Mouse (Mus musculus): ENCODE data around the gene Pomgnt1. TPM values are rescaled to one million over a fixed set of nuclear protein-coding genes. Genes with fewer than 3 reads are reported as not detected.

Pomgnt1 gene
- polyA plus RNA-seq, 1 experiment from 2014 or later = 54.8 TPM

- Histone ChIP-seq H3K4me3 (ENCODE audit: low read depth, low read length) (peak overlapping the region; percentile 64), H3K27ac (ENCODE audit: low read depth, low read length) (no peak overlapping the region), H3K9me3 (replicated peaks; ENCODE audit: control insufficient read depth, low read length) (no peaks in the 10 kb centered on the region), H3K4me2 (ENCODE audit: low read length) (peak overlapping the region; percentile 95), H3K4me1 (ENCODE audit: control insufficient read depth, insufficient read depth, low read length) (peaks cover 9% of the 10 kb centered on the region; the same call in 1 of the 2 replicates), H3K9ac (ENCODE audit: low read length) (peak overlapping the region; percentile 70), H3K36me3 (ENCODE audit: control insufficient read depth, insufficient read depth, low read length) (no peaks in the 10 kb centered on the region), H3K27me3 (replicated peaks; ENCODE audit: control insufficient read depth, insufficient read depth, low read length) (peaks cover 5% of the 10 kb centered on the region; the same call in 1 of the 2 replicates)
- under 1% methylated on average over 44 of the region's 47 CpGs for WGBS
- ATAC-seq (peak; percentile 86), DNase-seq (ENCODE audit: low spot score) (peak; percentile 71)
These were observed 20.5 kb downstream of the Pomgnt1 start for GRCm38 (mm10) chr4:116143891-116144717.

GRCm38 (mm10) chr4:116149812-116150155 lies 26.1 kb downstream of the Pomgnt1 start:
- Histone ChIP-seq H3K4me2 (ENCODE audit: low read length) (peak overlapping the region; percentile 78), H3K27me3 (replicated peaks; ENCODE audit: control insufficient read depth, insufficient read depth, low read length) (no peaks in the 10 kb centered on the region), H3K4me1 (ENCODE audit: control insufficient read depth, insufficient read depth, low read length) (peaks cover 4% of the 10 kb centered on the region; the same call in 1 of the 2 replicates), H3K9ac (ENCODE audit: low read length) (peak overlapping the region; percentile 95), H3K9me3 (replicated peaks; ENCODE audit: control insufficient read depth, low read length) (no peaks in the 10 kb centered on the region), H3K27ac (ENCODE audit: low read depth, low read length) (peak overlapping the region; percentile 83; the same call in 1 of the 2 replicates), H3K4me3 (ENCODE audit: low read depth, low read length) (peak overlapping the region; percentile 67), H3K36me3 (ENCODE audit: control insufficient read depth, insufficient read depth, low read length) (peaks cover 29% of the 10 kb centered on the region)
- no peak for DNase-seq (ENCODE audit: low spot score)
- 19% methylated on average over 6 of the region's 6 CpGs for WGBS
- peak; percentile 37; the same call in 1 of the 2 replicates for ATAC-seq

- H3K4me3 ChIP-seq (ENCODE audit: low read depth, low read length) = peak overlapping the region; percentile 67
- H3K4me1 ChIP-seq (ENCODE audit: control insufficient read depth, insufficient read depth, low read length) = peaks cover 4% of the 10 kb centered on the region; the same call in 1 of the 2 replicates
- peak; percentile 94 for ATAC-seq
- peak overlapping the region; percentile 95 for H3K9ac ChIP-seq (ENCODE audit: low read length)
- peak overlapping the region; percentile 83 for H3K27ac ChIP-seq (ENCODE audit: low read depth, low read length)
- H3K4me2 ChIP-seq (ENCODE audit: low read length) = peak overlapping the region; percentile 78
- H3K27me3 ChIP-seq (replicated peaks; ENCODE audit: control insufficient read depth, insufficient read depth, low read length) = no peaks in the 10 kb centered on the region
- WGBS = under 1% methylated on average over 65 of the region's 73 CpGs
- H3K9me3 ChIP-seq (replicated peaks; ENCODE audit: control insufficient read depth, low read length) = no peaks in the 10 kb centered on the region
- DNase-seq (ENCODE audit: low spot score) = peak; percentile 66
- peaks cover 34% of the 10 kb centered on the region for H3K36me3 ChIP-seq (ENCODE audit: control insufficient read depth, insufficient read depth, low read length)
These were observed 26.7 kb downstream of the Pomgnt1 start for GRCm38 (mm10) chr4:116150156-116150861.

GRCm38 (mm10) chr4:116150862-116151221 lies 27.2 kb downstream of the Pomgnt1 start:
- Histone ChIP-seq H3K4me2 (ENCODE audit: low read length) (peak overlapping the region; percentile 78), H3K4me1 (ENCODE audit: control insufficient read depth, insufficient read depth, low read length) (peaks cover 4% of the 10 kb centered on the region; the same call in 1 of the 2 replicates), H3K27ac (ENCODE audit: low read depth, low read length) (no peak overlapping the region; the same call in 1 of the 2 replicates), H3K9me3 (replicated peaks; ENCODE audit: control insufficient read depth, low read length) (no peaks in the 10 kb centered on the region), H3K9ac (ENCODE audit: low read length) (peak overlapping the region; percentile 95), H3K36me3 (ENCODE audit: control insufficient read depth, insufficient read depth, low read length) (peaks cover 39% of the 10 kb centered on the region), H3K27me3 (replicated peaks; ENCODE audit: control insufficient read depth, insufficient read depth, low read length) (no peaks in the 10 kb centered on the region), H3K4me3 (ENCODE audit: low read depth, low read length) (peak overlapping the region; percentile 67)
- ATAC-seq (peak; percentile 11; the same call in 1 of the 2 replicates), DNase-seq (ENCODE audit: low spot score) (no peak)
- 13% methylated on average over 4 of the region's 4 CpGs for WGBS

- ATAC-seq (no peak), DNase-seq (ENCODE audit: low spot score) (no peak)
- Histone ChIP-seq H3K27me3 (replicated peaks; ENCODE audit: control insufficient read depth, insufficient read depth, low read length) (no peaks in the 10 kb centered on the region), H3K4me1 (ENCODE audit: control insufficient read depth, insufficient read depth, low read length) (peaks cover 4% of the 10 kb centered on the region; the same call in 1 of the 2 replicates), H3K36me3 (ENCODE audit: control insufficient read depth, insufficient read depth, low read length) (peaks cover 43% of the 10 kb centered on the region), H3K27ac (ENCODE audit: low read depth, low read length) (peak within 1 kb of the TSS; percentile 83), H3K4me3 (ENCODE audit: low read depth, low read length) (peak within 1 kb of the TSS; percentile 67), H3K9ac (ENCODE audit: low read length) (peak within 1 kb of the TSS; percentile 95), H3K4me2 (ENCODE audit: low read length) (peak within 1 kb of the TSS; percentile 78), H3K9me3 (replicated peaks; ENCODE audit: control insufficient read depth, low read length) (no peaks in the 10 kb centered on the region)
- WGBS = 78% methylated on average over 6 of the region's 6 CpGs
These were observed 27.6 kb downstream of the Pomgnt1 start, which contains the start of gene Lurap1 for GRCm38 (mm10) chr4:116151238-116151637. TSS of gene Lurap1 (minus strand) at chr4:116151338.

- no peaks in the 10 kb centered on the region for H3K27me3 ChIP-seq (replicated peaks; ENCODE audit: control insufficient read depth, insufficient read depth, low read length)
- no peak overlapping the region for H3K27ac ChIP-seq (ENCODE audit: low read depth, low read length)
- H3K4me3 ChIP-seq (ENCODE audit: low read depth, low read length) = no peak overlapping the region
- H3K9me3 ChIP-seq (replicated peaks; ENCODE audit: control insufficient read depth, low read length) = no peaks in the 10 kb centered on the region
- peaks cover 4% of the 10 kb centered on the region; the same call in 1 of the 2 replicates for H3K4me1 ChIP-seq (ENCODE audit: control insufficient read depth, insufficient read depth, low read length)
- ATAC-seq = no peak
- 96% methylated on average over 15 of the region's 15 CpGs for whole genome bisulfite sequencing
- no peak overlapping the region for H3K9ac ChIP-seq (ENCODE audit: low read length)
- peaks cover 57% of the 10 kb centered on the region for H3K36me3 ChIP-seq (ENCODE audit: control insufficient read depth, insufficient read depth, low read length)
- no peak for DNase-seq (ENCODE audit: low spot score)
- H3K4me2 ChIP-seq (ENCODE audit: low read length) = no peak overlapping the region
These were observed 29.1 kb downstream of the Pomgnt1 start for GRCm38 (mm10) chr4:116152702-116153101.

- ATAC-seq (no peak), DNase-seq (ENCODE audit: low spot score) (no peak)
- no peaks in the 10 kb centered on the region for H3K9me3 ChIP-seq (replicated peaks; ENCODE audit: control insufficient read depth, low read length)
- no peak overlapping the region for H3K27ac ChIP-seq (ENCODE audit: low read depth, low read length)
- H3K36me3 ChIP-seq (ENCODE audit: control insufficient read depth, insufficient read depth, low read length) = peaks cover 65% of the 10 kb centered on the region
- no peaks in the 10 kb centered on the region for H3K27me3 ChIP-seq (replicated peaks; ENCODE audit: control insufficient read depth, insufficient read depth, low read length)
- H3K4me1 ChIP-seq (ENCODE audit: control insufficient read depth, insufficient read depth, low read length) = no peaks in the 10 kb centered on the region
- no peak overlapping the region for H3K4me3 ChIP-seq (ENCODE audit: low read depth, low read length)
- 88% methylated on average over 2 of the region's 2 CpGs for WGBS
- H3K4me2 ChIP-seq (ENCODE audit: low read length) = no peak overlapping the region
- no peak overlapping the region for H3K9ac ChIP-seq (ENCODE audit: low read length)
These were observed 34.2 kb downstream of the Pomgnt1 start for GRCm38 (mm10) chr4:116157882-116158281.

- H3K36me3 ChIP-seq (ENCODE audit: control insufficient read depth, insufficient read depth, low read length) = peaks cover 46% of the 10 kb centered on the region
- H3K27me3 ChIP-seq (replicated peaks; ENCODE audit: control insufficient read depth, insufficient read depth, low read length) = no peaks in the 10 kb centered on the region
- H3K27ac ChIP-seq (ENCODE audit: low read depth, low read length) = no peak overlapping the region
- peak; percentile 73 for DNase-seq (ENCODE audit: low spot score)
- no peak overlapping the region for H3K4me2 ChIP-seq (ENCODE audit: low read length)
- no peaks in the 10 kb centered on the region for H3K4me1 ChIP-seq (ENCODE audit: control insufficient read depth, insufficient read depth, low read length)
- 69% methylated on average over 3 of the region's 3 CpGs for WGBS
- no peaks in the 10 kb centered on the region for H3K9me3 ChIP-seq (replicated peaks; ENCODE audit: control insufficient read depth, low read length)
- ATAC-seq = peak; percentile 64
- H3K4me3 ChIP-seq (ENCODE audit: low read depth, low read length) = no peak overlapping the region
- no peak overlapping the region for H3K9ac ChIP-seq (ENCODE audit: low read length)
These were observed 36.3 kb downstream of the Pomgnt1 start for GRCm38 (mm10) chr4:116159912-116160311.
